Mouse (Mus musculus) heart, postnatal 14 days (tissue): Measurements from ENCODE around the gene Hsd17b13. TPM values are rescaled to one million over a fixed set of nuclear protein-coding genes. Genes with fewer than 3 reads are reported as not detected.
A peak's percentile ranks its signal among the peaks of the same experiment; 100 is the strongest.
"Not testable (repeated sequence)": the region's sequence is repeated elsewhere in the genome, so short reads cannot be mapped to it uniquely, and the experiment has no call there.

ENCODE experiments used
- DNase-seq, 2 experiments: peaks; one replicate each; pipeline ENCODE4 v3.0.0; 2021 to 2022
- intact Hi-C: fragments of 180-260 bp; cut with DNase I; formaldehyde crosslinking; loops from one replicate; pipeline ENCODE4 v1.15.1; 2025
- long read RNA-seq, 2 experiments: library from polyadenylated mRNA; stranded (forward); transcript quantifications; one replicate each; pipeline ENCODE4 v2.0.0; 2021
- total RNA-seq, 2 experiments: library from RNA; stranded (reverse); gene quantifications; 2 replicates each; pipeline ENCODE4 v1.2.3; 2021

The Hsd17b13 gene
- total RNA-seq = not detected
- long read RNA-seq, experiment 1 = 0 reads
- long read RNA-seq, experiment 2 = 0 reads

- DNase-seq = no peak
- intact Hi-C loops = no loop called here
Measured at GRCm38 (mm10) chr5:103977297-103977696, at the start of gene Hsd17b13. TSS of gene Hsd17b13 (minus strand) at chr5:103977410.

GRCm38 (mm10) chr5:104025245-104025854 lies 48.1 kb upstream of the Hsd17b13 start:
- intact Hi-C loops = no loop called here
- DNase-seq = peak in 1 of 2 experiments; percentile 29

- intact Hi-C loops = no loop called here
- no peak for DNase-seq
Measured at GRCm38 (mm10) chr5:104024762-104025161, 47.6 kb upstream of the Hsd17b13 start.

GRCm38 (mm10) chr5:104024193-104024592 lies 47.0 kb upstream of the Hsd17b13 start:
- intact Hi-C loops, DNase-seq: not testable (repeated sequence)

GRCm38 (mm10) chr5:104023289-104024020 lies 46.2 kb upstream of the Hsd17b13 start:
- intact Hi-C loops = no loop called here
- DNase-seq = no peak

GRCm38 (mm10) chr5:104022558-104022957 lies 45.3 kb upstream of the Hsd17b13 start:
- DNase-seq = no peak
- intact Hi-C loops = no loop called here

GRCm38 (mm10) chr5:104021597-104022378 lies 44.6 kb upstream of the Hsd17b13 start, which contains the start of gene Hsd17b11:
TSS of gene Hsd17b11 (minus strand) at chr5:104021919.
- intact Hi-C loops = loop anchor here (2.0 kb wide), 2 partner anchors 19 to 21 kb away; no protein-coding TSS in a partner anchor
- peak; percentile 84 to 86 for DNase-seq

GRCm38 (mm10) chr5:104011419-104011818 lies 34.2 kb upstream of the Hsd17b13 start:
- intact Hi-C loops = no loop called here
- no peak for DNase-seq

GRCm38 (mm10) chr5:104010261-104010660 lies 33.1 kb upstream of the Hsd17b13 start:
- DNase-seq = no peak
- intact Hi-C loops = no loop called here

GRCm38 (mm10) chr5:104009421-104009820 lies 32.2 kb upstream of the Hsd17b13 start:
- no peak for DNase-seq
- intact Hi-C loops = no loop called here

GRCm38 (mm10) chr5:104007801-104008200 lies 30.6 kb upstream of the Hsd17b13 start:
- intact Hi-C loops = no loop called here
- no peak for DNase-seq

GRCm38 (mm10) chr5:104006811-104007210 lies 29.6 kb upstream of the Hsd17b13 start:
- no peak for DNase-seq
- intact Hi-C loops = no loop called here

GRCm38 (mm10) chr5:104003955-104004354 lies 26.7 kb upstream of the Hsd17b13 start:
- intact Hi-C loops = loop anchor here (2.0 kb wide), 1 partner anchor 17 kb away; the partner anchor contains the start of gene Hsd17b11
- no peak for DNase-seq

GRCm38 (mm10) chr5:104003256-104003931 lies 26.2 kb upstream of the Hsd17b13 start:
- intact Hi-C loops = loop anchor here (2.0 kb wide), 1 partner anchor 17 kb away; the partner anchor contains the start of gene Hsd17b11
- no peak for DNase-seq

- no peak for DNase-seq
- intact Hi-C loops = loop anchor here (2.0 kb wide), 1 partner anchor 18 kb away; the partner anchor contains the start of gene Hsd17b11
Measured at GRCm38 (mm10) chr5:104002549-104003255, 25.5 kb upstream of the Hsd17b13 start.

- DNase-seq = peak; percentile 87 to 91
- intact Hi-C loops = loop anchor here (1.0 to 10.0 kb wide), 4 partner anchors 40 to 343 kb away; no protein-coding TSS in a partner anchor
Measured at GRCm38 (mm10) chr5:103999738-104000137, 22.5 kb upstream of the Hsd17b13 start.

- intact Hi-C loops = loop anchor here (1.0 to 10.0 kb wide), 4 partner anchors 41 to 344 kb away; no protein-coding TSS in a partner anchor
- DNase-seq = peak; percentile 31 to 63
Measured at GRCm38 (mm10) chr5:103998739-103999138, 21.5 kb upstream of the Hsd17b13 start.

- DNase-seq = peak in 1 of 2 experiments; percentile 31
- intact Hi-C loops = loop anchor here (5.0 to 10.0 kb wide), 2 partner anchors 220 to 347 kb away; no protein-coding TSS in a partner anchor
Measured at GRCm38 (mm10) chr5:103995181-103995580, 18.0 kb upstream of the Hsd17b13 start.

GRCm38 (mm10) chr5:103994669-103995068 lies 17.5 kb upstream of the Hsd17b13 start:
- intact Hi-C loops = loop anchor here (5.0 to 10.0 kb wide), 2 partner anchors 220 to 348 kb away; no protein-coding TSS in a partner anchor
- DNase-seq = no peak
